Mouse (Mus musculus): ENCODE measurements around the gene Grb10. TPM values are rescaled to one million over a fixed set of nuclear protein-coding genes. Genes with fewer than 3 reads are reported as not detected.

Gene Grb10
- polyA plus RNA-seq, 1 experiment = 5.8 TPM

DNA sequence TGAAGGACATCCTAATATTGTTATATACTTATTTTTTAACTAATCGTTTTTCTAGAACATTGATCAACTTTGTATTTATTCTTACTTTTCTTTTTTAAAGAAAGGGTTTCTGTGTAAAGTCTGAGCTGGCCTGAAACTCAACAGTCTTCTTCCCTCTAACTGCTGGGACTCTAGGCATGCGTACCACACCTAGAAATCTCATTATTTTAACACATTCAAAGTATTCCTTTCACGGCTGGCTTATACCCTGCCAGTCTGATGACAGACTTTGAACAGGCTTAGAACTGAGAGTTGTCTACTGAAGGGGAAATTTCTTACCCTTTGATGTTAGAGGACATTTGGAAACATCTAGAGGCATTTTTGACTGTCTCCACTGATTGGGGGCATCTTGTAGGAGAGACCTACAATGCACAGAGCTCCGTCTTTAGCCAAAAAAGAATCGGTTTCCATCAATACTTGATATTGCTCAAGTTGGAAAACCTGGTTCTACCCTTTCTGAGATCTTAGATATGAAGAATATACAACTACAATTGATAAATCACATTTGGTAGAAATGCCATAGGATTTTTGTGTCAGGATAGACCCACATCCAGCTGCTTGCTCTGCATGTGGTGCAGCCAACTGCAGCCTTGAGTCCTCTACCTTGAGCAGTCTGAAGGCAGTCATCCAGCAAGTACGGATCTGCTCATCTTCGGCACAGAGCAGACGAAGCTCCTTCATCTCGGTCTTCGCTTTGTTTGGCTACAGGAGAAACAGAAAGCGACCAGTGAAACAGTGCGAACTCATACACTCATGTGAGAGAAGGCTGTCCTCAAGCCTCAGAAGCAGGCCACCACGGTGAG lies 95.0 kb downstream of the Grb10 start:
- Histone ChIP-seq H3K4me1 (replicated peaks; ENCODE audit: control insufficient read depth, insufficient read depth, low read length) (no peaks in the 10 kb centered on the region; the same call in 1 of the 2 replicates), H3K36me3 (ENCODE audit: control insufficient read depth, insufficient read depth, low read length) (no peaks in the 10 kb centered on the region), H3K27ac (ENCODE audit: control insufficient read depth, insufficient read depth, low read length) (no peak overlapping the region), H3K27me3 (ENCODE audit: control insufficient read depth, insufficient read depth, low read length) (no peaks in the 10 kb centered on the region), H3K4me3 (ENCODE audit: control insufficient read depth, insufficient read depth, low read length) (no peak overlapping the region)
- WGBS = 96% methylated on average over 13 of the region's 13 CpGs
- TF ChIP-seq POLR2A (IDR thresholded peaks at IDR 0.05; ENCODE audit: control insufficient read depth, extremely low read depth, insufficient read depth, low read length, poor library complexity) (no peak), CTCF (IDR thresholded peaks at IDR 0.05; ENCODE audit: borderline replicate concordance, control insufficient read depth, extremely low read depth, insufficient read depth, low read length, poor library complexity) (no peak)
- no peak for DNase-seq

DNA sequence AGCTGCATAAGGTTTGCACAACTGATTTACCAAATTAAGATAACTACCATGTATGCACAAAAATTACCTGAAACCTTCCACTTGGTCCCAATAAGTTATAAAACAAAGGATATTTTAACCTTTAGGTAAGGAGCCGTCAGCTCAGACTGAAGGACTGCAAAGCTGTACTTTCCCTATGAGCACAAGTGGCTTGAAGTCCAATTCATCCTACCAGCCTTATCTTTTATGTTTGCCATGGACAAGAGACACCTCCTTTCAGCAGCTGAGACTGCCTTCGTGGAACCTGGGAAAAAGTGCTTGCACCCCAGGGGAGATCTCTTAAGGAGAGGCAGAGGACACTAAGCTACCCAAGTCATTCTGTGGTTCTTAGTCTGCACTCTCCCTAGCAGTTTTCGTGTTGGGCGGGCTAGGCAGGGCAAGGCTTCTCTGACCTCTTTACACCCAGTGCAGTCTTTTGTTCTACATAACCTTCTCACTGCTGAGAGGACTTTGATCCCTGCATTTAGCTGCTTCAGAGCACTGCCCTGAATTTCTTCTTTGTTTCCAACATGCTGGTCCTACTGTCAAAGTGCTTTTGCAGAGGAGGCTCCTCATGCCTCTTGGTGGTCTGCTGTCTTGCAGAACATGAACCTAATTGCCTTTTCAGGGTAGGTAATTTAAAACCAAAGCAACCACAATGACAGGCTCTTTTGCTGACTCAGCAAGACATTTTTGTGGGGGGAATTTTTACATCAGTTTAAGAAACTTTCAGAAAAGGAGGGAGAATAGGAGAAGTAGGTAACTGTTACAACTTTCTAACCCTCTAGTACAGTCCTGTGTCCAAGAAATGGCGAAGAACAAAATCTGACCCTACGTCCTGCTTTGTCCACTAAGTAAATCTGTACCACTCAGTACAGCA lies 95.9 kb downstream of the Grb10 start:
- H3K27me3 ChIP-seq (ENCODE audit: control insufficient read depth, insufficient read depth, low read length) = no peaks in the 10 kb centered on the region
- H3K27ac ChIP-seq (ENCODE audit: control insufficient read depth, insufficient read depth, low read length) = no peak overlapping the region
- DNase-seq = no peak
- no peak overlapping the region for H3K4me3 ChIP-seq (ENCODE audit: control insufficient read depth, insufficient read depth, low read length)
- H3K4me1 ChIP-seq (replicated peaks; ENCODE audit: control insufficient read depth, insufficient read depth, low read length) = no peaks in the 10 kb centered on the region
- 87% methylated on average over 6 of the region's 6 CpGs for WGBS
- no peaks in the 10 kb centered on the region for H3K36me3 ChIP-seq (ENCODE audit: control insufficient read depth, insufficient read depth, low read length)
- TF ChIP-seq POLR2A (IDR thresholded peaks at IDR 0.05; ENCODE audit: control insufficient read depth, extremely low read depth, insufficient read depth, low read length, poor library complexity) (no peak), CTCF (IDR thresholded peaks at IDR 0.05; ENCODE audit: borderline replicate concordance, control insufficient read depth, extremely low read depth, insufficient read depth, low read length, poor library complexity) (no peak)

DNA sequence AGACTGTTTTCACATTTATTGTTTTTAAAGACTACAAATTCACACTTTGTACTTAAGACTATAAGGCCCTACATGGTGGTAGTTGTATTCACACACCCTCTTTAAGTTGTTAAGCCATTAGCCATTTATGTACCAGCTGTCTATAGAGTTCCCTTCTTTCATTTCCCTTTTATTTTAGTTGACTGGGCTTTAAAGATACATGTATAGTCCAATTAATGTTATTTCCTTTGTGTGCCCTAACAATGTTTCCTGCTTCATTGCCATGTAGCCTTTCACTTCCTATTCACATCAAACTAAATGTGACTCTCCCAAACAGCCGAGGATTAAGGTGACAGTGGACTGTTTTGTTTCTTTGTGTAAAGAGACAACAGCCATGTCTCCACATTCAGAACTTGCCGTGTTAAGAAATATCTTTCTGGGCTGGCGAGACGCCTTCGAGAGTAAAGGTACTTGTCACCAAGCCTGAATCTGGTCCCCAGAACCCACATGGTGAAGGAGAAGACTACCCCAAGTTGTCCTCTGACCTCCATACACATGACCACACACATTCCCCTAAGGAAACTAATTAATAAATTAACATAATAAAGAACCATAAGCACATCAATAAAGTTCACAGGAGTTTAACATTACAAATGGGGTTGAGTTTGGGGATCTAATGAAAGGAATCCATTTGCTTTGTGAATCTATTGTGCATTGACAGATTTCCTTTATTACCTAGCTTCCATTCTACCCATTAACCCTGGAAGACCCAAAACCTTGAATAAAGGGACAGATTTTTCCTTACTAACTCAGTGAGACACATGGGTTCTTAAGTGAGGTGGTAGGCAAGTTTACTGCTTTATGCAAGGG lies 97.4 kb downstream of the Grb10 start:
- Histone ChIP-seq H3K36me3 (ENCODE audit: control insufficient read depth, insufficient read depth, low read length) (no peaks in the 10 kb centered on the region), H3K27ac (ENCODE audit: control insufficient read depth, insufficient read depth, low read length) (no peak overlapping the region), H3K27me3 (ENCODE audit: control insufficient read depth, insufficient read depth, low read length) (no peaks in the 10 kb centered on the region), H3K4me1 (replicated peaks; ENCODE audit: control insufficient read depth, insufficient read depth, low read length) (no peaks in the 10 kb centered on the region), H3K4me3 (ENCODE audit: control insufficient read depth, insufficient read depth, low read length) (no peak overlapping the region)
- DNase-seq = no peak
- 91% methylated on average over 5 of the region's 5 CpGs for WGBS
- TF ChIP-seq CTCF (IDR thresholded peaks at IDR 0.05; ENCODE audit: borderline replicate concordance, control insufficient read depth, extremely low read depth, insufficient read depth, low read length, poor library complexity) = no peak
- no peak for TF ChIP-seq POLR2A (IDR thresholded peaks at IDR 0.05; ENCODE audit: control insufficient read depth, extremely low read depth, insufficient read depth, low read length, poor library complexity)

DNA sequence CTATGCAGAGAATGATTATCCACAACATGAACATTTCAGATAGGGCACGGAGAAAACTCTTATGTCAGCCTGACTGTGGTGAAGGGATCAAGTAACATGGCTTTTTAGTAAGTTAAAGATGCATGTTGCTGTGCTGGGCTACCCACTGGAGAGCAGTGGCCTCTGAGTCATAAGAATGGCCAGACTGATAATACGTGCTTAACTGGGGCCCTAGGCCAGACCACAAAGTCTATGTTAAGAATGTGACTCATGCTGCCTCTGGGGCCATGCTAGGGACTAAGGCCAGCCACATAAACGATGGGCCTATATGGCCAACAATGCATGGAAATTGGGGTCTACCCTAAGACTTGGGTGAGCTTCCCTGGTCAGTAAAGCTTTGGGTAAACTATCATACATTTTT lies 98.9 kb downstream of the Grb10 start:
- 86% methylated on average over 3 of the region's 3 CpGs for WGBS
- no peak overlapping the region for H3K27ac ChIP-seq (ENCODE audit: control insufficient read depth, insufficient read depth, low read length)
- H3K36me3 ChIP-seq (ENCODE audit: control insufficient read depth, insufficient read depth, low read length) = no peaks in the 10 kb centered on the region
- H3K4me1 ChIP-seq (replicated peaks; ENCODE audit: control insufficient read depth, insufficient read depth, low read length) = no peaks in the 10 kb centered on the region
- H3K27me3 ChIP-seq (ENCODE audit: control insufficient read depth, insufficient read depth, low read length) = no peaks in the 10 kb centered on the region
- TF ChIP-seq CTCF (IDR thresholded peaks at IDR 0.05; ENCODE audit: borderline replicate concordance, control insufficient read depth, extremely low read depth, insufficient read depth, low read length, poor library complexity) (no peak), POLR2A (IDR thresholded peaks at IDR 0.05; ENCODE audit: control insufficient read depth, extremely low read depth, insufficient read depth, low read length, poor library complexity) (no peak)
- no peak overlapping the region for H3K4me3 ChIP-seq (ENCODE audit: control insufficient read depth, insufficient read depth, low read length)
- no peak for DNase-seq

DNA sequence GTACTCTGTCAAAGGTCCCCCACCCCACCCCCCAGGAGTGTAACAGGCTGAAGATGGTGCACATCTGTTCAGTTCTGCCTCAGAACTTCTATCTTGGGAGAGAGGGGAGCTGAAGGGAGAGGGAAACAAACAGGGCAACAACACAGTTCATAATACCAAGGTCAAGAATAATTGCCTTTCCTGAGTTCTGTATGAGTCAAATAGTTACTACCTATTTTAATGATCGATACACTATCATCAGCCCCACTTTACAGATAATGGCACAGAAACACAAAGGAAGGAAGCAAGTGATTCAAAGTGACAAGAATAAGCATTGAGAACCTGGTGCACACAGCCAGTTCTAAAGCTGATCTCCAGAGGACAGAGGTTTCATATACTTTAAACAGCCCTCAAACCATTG lies 99.9 kb downstream of the Grb10 start:
- Histone ChIP-seq H3K27me3 (ENCODE audit: control insufficient read depth, insufficient read depth, low read length) (no peaks in the 10 kb centered on the region), H3K4me1 (replicated peaks; ENCODE audit: control insufficient read depth, insufficient read depth, low read length) (no peaks in the 10 kb centered on the region), H3K36me3 (ENCODE audit: control insufficient read depth, insufficient read depth, low read length) (no peaks in the 10 kb centered on the region), H3K4me3 (ENCODE audit: control insufficient read depth, insufficient read depth, low read length) (no peak overlapping the region), H3K27ac (ENCODE audit: control insufficient read depth, insufficient read depth, low read length) (no peak overlapping the region)
- TF ChIP-seq CTCF (IDR thresholded peaks at IDR 0.05; ENCODE audit: borderline replicate concordance, control insufficient read depth, extremely low read depth, insufficient read depth, low read length, poor library complexity) = no peak
- no peak for TF ChIP-seq POLR2A (IDR thresholded peaks at IDR 0.05; ENCODE audit: control insufficient read depth, extremely low read depth, insufficient read depth, low read length, poor library complexity)
- DNase-seq = no peak
- 100% methylated on average over 1 of the region's 1 CpGs for WGBS

Data from thymus, adult 2 months (tissue).